Mouse (Mus musculus) embryonic facial prominence, embryonic 14.5 days (tissue): ENCODE measurements around the gene Gba. TPM values are rescaled to one million over a fixed set of nuclear protein-coding genes. Genes with fewer than 3 reads are reported as not detected.

Source experiments
- ATAC-seq: fragments of 200-750 bp; cut with Nextera tagmentation; 2 replicates; pipeline ENCODE4 v1.8.0; 2017; ENCODE audit warnings: low read depth, moderate number of reproducible peaks, moderate TSS enrichment
- DNase-seq: peaks from one replicate; pipeline ENCODE4 v3.0.0-alpha.2; 2015; ENCODE audit warnings: low spot score
- H3K27ac ChIP-seq: fragments of 300-500 bp; sonication (generic); replicated peaks from 2 replicates; pipeline ENCODE4 v1.5.1; 2014; ENCODE audit warnings: low read depth, mild to moderate bottlenecking, low read length, moderate library complexity
- H3K27me3 ChIP-seq: fragments of 300-500 bp; sonication (generic); replicated peaks from 2 replicates; pipeline ENCODE4 v1.6.1; 2014; ENCODE audit warnings: low read length; ENCODE audit not compliant: control insufficient read depth, insufficient read depth
- H3K36me3 ChIP-seq: fragments of 300-500 bp; sonication (generic); 2 replicates; pipeline ENCODE4 v1.6.1; 2014; ENCODE audit warnings: low read length, mixed read lengths; ENCODE audit not compliant: control insufficient read depth, insufficient read depth
- H3K4me1 ChIP-seq: fragments of 300-500 bp; sonication (generic); 2 replicates; pipeline ENCODE4 v1.6.1; 2014; ENCODE audit warnings: antibody characterized with exemption, low read length; ENCODE audit not compliant: control insufficient read depth, insufficient read depth
- H3K4me2 ChIP-seq: fragments of 300-500 bp; sonication (generic); 2 replicates; pipeline ENCODE4 v1.6.1; 2014; ENCODE audit warnings: low read depth, mild to moderate bottlenecking, low read length, moderate library complexity, mixed read lengths
- H3K4me3 ChIP-seq: fragments of 300-500 bp; sonication (generic); 2 replicates; pipeline ENCODE4 v1.5.1; 2014; ENCODE audit warnings: low read depth, mild to moderate bottlenecking, low read length
- H3K9ac ChIP-seq: fragments of 300-500 bp; sonication (generic); 2 replicates; pipeline ENCODE4 v1.6.1; 2014; ENCODE audit warnings: low read depth, mild to moderate bottlenecking, low read length, moderate library complexity, mixed read lengths
- H3K9me3 ChIP-seq: fragments of 300-500 bp; sonication (generic); 2 replicates; pipeline ENCODE4 v1.6.1; 2016; ENCODE audit warnings: low read length; ENCODE audit not compliant: control insufficient read depth
- WGBS: fragments of 180-500 bp; shearing (Covaris S2); extraction: QIAGEN DNeasy Blood & Tissue Kit; methylation state at CpG from one replicate; pipeline ENCODE4 v1.1.7; 2014; 5-methylcytosine and 5-hydroxymethylcytosine counted together
- polyA plus RNA-seq: library from polyadenylated mRNA; unstranded; fragments of >200 nt; fragmentation: Nextera tagmentation; extraction: Ambion mirVana; gene quantifications from 2 replicates; pipeline ENCODE4 v1.2.1, GENCODE M21; 2014

Gene Gba
- polyA plus RNA-seq, 1 experiment from 2014 or later = 47.8 TPM

DNA sequence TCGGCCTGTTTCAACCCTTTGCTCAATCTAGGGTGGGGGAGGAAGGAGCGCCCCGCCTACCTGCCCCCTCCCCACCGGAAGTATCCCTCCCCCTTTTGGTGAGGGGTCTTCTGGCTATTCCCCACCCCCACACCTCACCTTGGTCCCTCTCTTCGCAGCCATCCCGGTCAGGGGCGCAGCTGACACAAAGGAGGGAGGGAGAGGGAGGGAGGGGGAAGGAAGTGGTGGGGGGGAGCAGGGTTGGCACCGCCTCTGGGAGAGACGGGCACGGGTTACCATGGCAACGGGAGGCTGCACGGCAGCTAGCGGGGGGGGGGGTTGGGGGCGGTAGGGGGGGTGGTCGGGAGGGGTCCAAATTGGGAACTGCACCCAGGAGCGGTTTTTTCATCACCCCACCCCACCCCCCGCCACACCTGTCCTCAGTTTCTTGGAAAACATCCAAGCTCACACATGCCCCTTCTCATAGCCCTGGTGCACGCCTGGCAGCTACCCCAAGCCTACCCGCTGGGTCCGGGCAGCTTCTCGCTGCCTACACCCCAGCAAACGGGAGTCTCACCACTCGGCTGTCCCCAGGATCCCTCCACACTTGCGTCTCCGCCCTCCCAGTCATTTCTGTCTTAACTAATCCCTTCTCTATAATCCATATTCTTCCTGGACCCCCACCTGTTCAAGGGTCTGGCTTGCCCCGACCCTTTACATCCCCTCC, 42.4 kb downstream of the Gba start:
- Histone ChIP-seq H3K36me3 (peaks cover 13% of the 10 kb centered on the region; the same call in 1 of the 2 replicates), H3K9me3 (no peaks in the 10 kb centered on the region), H3K4me1 (peaks cover 6% of the 10 kb centered on the region; the same call in 1 of the 2 replicates), H3K27me3 (no peaks in the 10 kb centered on the region), H3K9ac (peak overlapping the region; percentile 53), H3K4me2 (peak overlapping the region; percentile 65), H3K4me3 (peak overlapping the region; percentile 69), H3K27ac (peak overlapping the region; percentile 44; the same call in 1 of the 2 replicates)
- DNase-seq = peak; percentile 77
- peak; percentile 34 for ATAC-seq
- WGBS = under 1% methylated on average over 15 of the region's 26 CpGs

DNA sequence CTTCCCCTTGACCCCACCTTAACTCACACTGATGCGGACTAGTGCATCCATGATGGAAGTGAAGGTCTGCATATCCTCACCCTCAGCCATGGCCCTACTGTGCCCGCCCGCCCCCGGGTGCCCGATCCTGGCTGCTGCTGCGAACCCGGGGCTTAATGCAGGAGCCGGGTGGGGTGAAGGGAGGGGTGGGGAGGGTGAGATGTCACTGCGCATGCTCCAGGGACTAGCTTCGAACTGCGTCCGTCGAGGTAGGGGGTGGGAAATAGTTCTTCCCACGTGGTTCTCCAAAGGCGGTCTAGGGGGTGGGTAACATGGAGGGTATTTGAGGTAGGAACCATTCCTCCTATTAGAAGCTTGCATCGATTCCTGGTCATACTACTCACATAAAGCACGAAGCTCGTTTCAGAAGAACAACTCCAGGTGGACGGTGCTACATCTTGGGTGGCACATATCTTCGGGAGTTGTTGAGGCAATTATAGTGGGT, 43.0 kb downstream of the Gba start, which contains the start of gene Krtcap2:
TSS of gene Krtcap2 (plus strand) at position 279 of the 484 bp plus-strand sequence.
- peak within 1 kb of the TSS; percentile 65 for H3K4me2 ChIP-seq
- peak within 1 kb of the TSS; percentile 69 for H3K4me3 ChIP-seq
- H3K27ac ChIP-seq = peak within 1 kb of the TSS; percentile 71
- peak; percentile 30 for ATAC-seq
- no peaks in the 10 kb centered on the region for H3K27me3 ChIP-seq
- H3K9me3 ChIP-seq = no peaks in the 10 kb centered on the region
- H3K4me1 ChIP-seq = peaks cover 8% of the 10 kb centered on the region; the same call in 1 of the 2 replicates
- peak within 1 kb of the TSS; percentile 83 for H3K9ac ChIP-seq
- peak; percentile 75 for DNase-seq
- peaks cover 13% of the 10 kb centered on the region; the same call in 1 of the 2 replicates for H3K36me3 ChIP-seq
- 6% methylated on average over 20 of the region's 20 CpGs for WGBS

DNA sequence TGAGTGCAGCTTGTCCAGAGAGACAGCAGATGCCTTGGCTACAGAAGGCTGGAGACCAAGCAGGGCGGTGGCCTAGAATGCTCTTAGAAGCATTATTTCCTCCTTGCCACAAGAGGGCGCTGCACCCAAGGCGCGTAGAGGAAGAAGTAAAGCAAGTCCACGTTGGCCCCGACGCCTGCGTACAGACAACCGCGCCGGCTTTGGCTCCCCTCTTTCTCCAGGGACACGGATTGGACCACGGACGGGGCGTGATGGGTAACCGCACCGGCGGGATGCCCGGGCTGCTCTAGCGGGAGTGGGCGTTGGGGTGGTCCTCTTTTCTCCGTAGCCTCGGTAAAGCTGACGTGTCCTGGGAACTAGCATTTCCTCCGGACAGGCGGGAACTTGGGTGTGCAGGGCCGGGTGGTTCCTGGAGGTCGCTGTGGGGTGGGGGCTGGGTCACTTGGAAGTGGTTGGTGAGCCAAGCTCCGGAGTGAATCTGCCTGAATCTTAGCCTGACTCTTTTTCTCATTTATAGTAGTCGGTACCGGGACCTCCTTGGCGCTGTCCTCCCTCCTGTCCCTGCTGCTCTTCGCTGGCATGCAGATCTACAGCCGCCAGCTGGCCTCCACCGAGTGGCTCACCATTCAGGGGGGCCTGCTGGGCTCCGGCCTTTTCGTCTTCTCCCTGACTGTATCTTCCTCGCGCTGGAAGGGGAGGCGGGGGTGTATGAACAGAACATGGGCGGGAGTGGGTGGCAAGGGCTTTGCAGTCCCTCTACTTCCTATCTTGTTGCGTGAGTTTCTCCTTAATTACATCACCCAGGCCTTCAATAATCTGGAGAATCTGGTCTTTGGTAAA, 43.8 kb downstream of the Gba start, which contains the start of gene Trim46:
TSS of gene Trim46 (minus strand) at position 49 of the 840 bp plus-strand sequence.
- H3K4me1 ChIP-seq = peaks cover 15% of the 10 kb centered on the region; the same call in 1 of the 2 replicates
- H3K27ac ChIP-seq = peak within 1 kb of the TSS; percentile 71
- H3K27me3 ChIP-seq = no peaks in the 10 kb centered on the region
- H3K4me2 ChIP-seq = peak within 1 kb of the TSS; percentile 65
- WGBS = 1% methylated on average over 30 of the region's 42 CpGs
- ATAC-seq (peak; percentile 72), DNase-seq (peak; percentile 96)
- peak within 1 kb of the TSS; percentile 83 for H3K9ac ChIP-seq
- peaks cover 13% of the 10 kb centered on the region; the same call in 1 of the 2 replicates for H3K36me3 ChIP-seq
- peak within 1 kb of the TSS; percentile 69 for H3K4me3 ChIP-seq
- no peaks in the 10 kb centered on the region for H3K9me3 ChIP-seq

DNA sequence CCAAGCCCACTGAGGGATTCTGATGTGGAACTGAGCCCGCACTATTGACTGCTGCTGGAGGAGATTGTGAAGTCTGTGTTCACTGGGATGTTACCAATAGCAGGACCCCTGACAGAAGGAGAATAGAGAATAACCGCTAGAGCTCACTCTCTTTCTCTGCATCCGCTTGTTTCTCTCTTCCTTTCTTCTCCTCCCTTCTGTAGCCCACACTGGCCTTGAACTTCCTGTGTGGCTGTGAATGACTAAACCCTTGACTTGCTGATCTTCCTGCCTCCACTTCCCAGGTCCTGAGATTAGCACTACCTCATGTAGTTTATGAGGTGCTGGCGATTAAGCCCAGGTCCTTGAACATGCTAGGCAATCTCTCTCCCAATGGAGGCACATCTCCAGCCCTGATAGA, 44.7 kb downstream of the Gba start:
- no peaks in the 10 kb centered on the region for H3K27me3 ChIP-seq
- peaks cover 7% of the 10 kb centered on the region; the same call in 1 of the 2 replicates for H3K36me3 ChIP-seq
- ATAC-seq (no peak), DNase-seq (no peak)
- H3K27ac ChIP-seq = no peak overlapping the region
- H3K4me3 ChIP-seq = peak overlapping the region; percentile 69
- peak overlapping the region; percentile 65 for H3K4me2 ChIP-seq
- 92% methylated on average over 4 of the region's 4 CpGs for WGBS
- peaks cover 15% of the 10 kb centered on the region; the same call in 1 of the 2 replicates for H3K4me1 ChIP-seq
- no peaks in the 10 kb centered on the region for H3K9me3 ChIP-seq
- H3K9ac ChIP-seq = peak overlapping the region; percentile 83

DNA sequence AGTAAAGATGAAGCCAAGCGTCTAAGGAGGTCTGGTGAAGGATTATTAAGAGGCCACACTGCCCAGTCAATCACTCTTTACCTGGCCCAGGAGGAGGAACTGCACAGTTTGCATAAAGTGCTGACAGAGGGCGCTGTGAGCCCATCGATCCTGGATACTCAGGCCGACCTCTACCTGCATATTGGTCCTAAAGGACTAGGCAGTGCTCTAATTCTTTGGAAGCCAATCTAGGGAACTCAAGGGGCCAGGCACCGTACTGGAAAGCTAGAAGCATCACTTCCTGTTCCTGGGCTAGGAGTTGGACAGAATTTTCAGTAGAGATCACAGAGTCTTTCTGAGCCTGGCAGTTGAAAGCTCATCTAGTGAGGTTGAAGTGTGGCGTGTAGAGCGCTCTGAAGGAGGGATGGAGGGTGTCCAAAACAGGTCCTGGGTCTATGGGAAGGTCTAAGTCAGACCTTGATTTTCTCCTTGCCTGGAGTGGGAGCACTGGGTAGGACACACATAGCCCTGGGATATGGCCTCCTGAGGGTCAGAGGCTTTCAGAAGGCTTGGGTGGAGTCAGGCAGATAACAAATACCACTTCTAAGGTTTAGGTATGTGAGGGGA, 47.8 kb downstream of the Gba start:
- Histone ChIP-seq H3K9me3 (no peaks in the 10 kb centered on the region), H3K4me2 (no peak overlapping the region), H3K4me1 (peaks cover 8% of the 10 kb centered on the region; the same call in 1 of the 2 replicates), H3K27ac (no peak overlapping the region; the same call in 1 of the 2 replicates), H3K4me3 (no peak overlapping the region), H3K27me3 (no peaks in the 10 kb centered on the region), H3K9ac (no peak overlapping the region), H3K36me3 (peaks cover 7% of the 10 kb centered on the region; the same call in 1 of the 2 replicates)
- ATAC-seq (no peak), DNase-seq (peak; percentile 67)
- WGBS = 19% methylated on average over 7 of the region's 7 CpGs

DNA sequence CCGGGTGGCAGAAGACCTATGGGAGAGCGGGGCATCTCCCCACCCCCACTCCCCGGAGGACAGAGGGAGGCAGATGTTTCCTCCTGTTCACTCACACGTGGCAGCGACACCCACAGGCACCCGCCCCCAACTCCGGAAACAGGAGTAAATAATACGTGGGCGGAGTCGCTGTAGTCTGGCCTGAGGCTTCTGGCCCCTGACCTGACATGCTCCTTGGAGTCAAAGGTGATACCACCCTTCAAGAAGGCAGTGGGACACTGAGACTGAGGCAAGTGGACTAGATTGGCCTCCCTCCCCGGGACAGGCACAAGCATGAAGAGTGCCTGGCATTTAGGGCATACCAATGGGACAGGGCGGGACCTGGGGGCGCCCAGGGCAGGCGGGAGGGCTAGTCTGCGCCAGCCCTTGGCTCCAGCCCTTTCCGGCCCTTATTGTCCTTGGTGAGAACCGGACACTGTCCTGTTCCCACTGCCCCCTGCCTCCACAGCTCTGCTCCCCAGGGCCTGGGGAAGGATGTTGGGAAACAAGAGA, 48.7 kb downstream of the Gba start:
- ATAC-seq (no peak), DNase-seq (peak; percentile 59)
- H3K4me2 ChIP-seq = 0 out of 2 replicates have a peak overlapping the region, but pooled peaks have one; percentile 27
- H3K27me3 ChIP-seq = no peaks in the 10 kb centered on the region
- peaks cover 8% of the 10 kb centered on the region; the same call in 1 of the 2 replicates for H3K4me1 ChIP-seq
- H3K9ac ChIP-seq = 0 out of 2 replicates have a peak overlapping the region, but pooled peaks have one; percentile 17
- H3K9me3 ChIP-seq = no peaks in the 10 kb centered on the region
- peaks cover 7% of the 10 kb centered on the region; the same call in 1 of the 2 replicates for H3K36me3 ChIP-seq
- WGBS = 1% methylated on average over 17 of the region's 17 CpGs
- 0 out of 2 replicates have a peak overlapping the region, but pooled peaks have one; percentile 15 for H3K27ac ChIP-seq
- H3K4me3 ChIP-seq = no peak overlapping the region

DNA sequence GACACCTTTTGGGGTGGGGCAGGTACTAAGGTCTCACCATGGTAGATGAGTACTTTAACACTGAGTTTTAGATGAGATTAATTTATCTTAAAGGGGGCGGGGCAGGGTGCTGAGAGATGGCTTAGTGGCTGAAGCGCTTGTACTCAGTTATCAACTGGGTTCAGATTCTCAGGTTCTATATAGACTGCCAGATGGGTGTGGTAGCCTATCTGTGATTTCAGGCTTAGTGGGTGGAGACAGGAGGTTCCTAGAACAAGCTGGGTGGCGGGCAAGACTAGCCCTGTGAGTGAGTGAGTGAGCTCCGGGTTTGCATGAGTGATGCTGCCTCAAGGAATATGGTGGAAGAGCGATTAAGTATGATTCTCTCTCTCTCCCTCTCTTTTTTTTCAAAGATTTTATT, 52.3 kb downstream of the Gba start:
- ATAC-seq = no peak
- peaks cover 8% of the 10 kb centered on the region; the same call in 1 of the 2 replicates for H3K4me1 ChIP-seq
- H3K9ac ChIP-seq = no peak overlapping the region
- no peak for DNase-seq
- no peak overlapping the region for H3K4me2 ChIP-seq
- H3K27me3 ChIP-seq = no peaks in the 10 kb centered on the region
- 98% methylated on average over 5 of the region's 5 CpGs for WGBS
- H3K36me3 ChIP-seq = no peaks in the 10 kb centered on the region
- H3K27ac ChIP-seq = no peak overlapping the region
- H3K4me3 ChIP-seq = no peak overlapping the region
- H3K9me3 ChIP-seq = no peaks in the 10 kb centered on the region
